Mouse (Mus musculus) hindbrain, embryonic 16.5 days (tissue): ENCODE measurements around the gene Gon7. TPM values are rescaled to one million over a fixed set of nuclear protein-coding genes. Genes with fewer than 3 reads are reported as not detected.

Experiments used
- ATAC-seq: fragments of 200-750 bp; cut with Nextera tagmentation; 2 replicates; pipeline ENCODE4 v1.8.0; 2017; ENCODE audit warnings: moderate TSS enrichment, moderate library complexity
- H3K27ac ChIP-seq: fragments of 300-500 bp; sonication (generic); 2 replicates; pipeline ENCODE4 v1.5.1; 2014; ENCODE audit warnings: low read depth, mild to moderate bottlenecking, control low read depth, low read length, moderate library complexity
- H3K27me3 ChIP-seq: fragments of 300-500 bp; sonication (generic); replicated peaks from 2 replicates; pipeline ENCODE4 v1.6.1; 2014; ENCODE audit warnings: low read length; ENCODE audit not compliant: control insufficient read depth, insufficient read depth
- H3K36me3 ChIP-seq: fragments of 300-500 bp; sonication (generic); 2 replicates; pipeline ENCODE4 v1.6.1; 2014; ENCODE audit warnings: mild to moderate bottlenecking, low read length, moderate library complexity, mixed read lengths; ENCODE audit not compliant: control insufficient read depth, insufficient read depth
- H3K4me1 ChIP-seq: fragments of 300-500 bp; sonication (generic); 2 replicates; pipeline ENCODE4 v1.6.1; 2014; ENCODE audit warnings: low read depth, low read length; ENCODE audit not compliant: control insufficient read depth, insufficient read depth
- H3K4me2 ChIP-seq: fragments of 300-500 bp; sonication (generic); 2 replicates; pipeline ENCODE4 v1.6.1; 2014; ENCODE audit warnings: mild to moderate bottlenecking, low read length, control low read depth, moderate library complexity
- H3K4me3 ChIP-seq: fragments of 300-500 bp; sonication (generic); 2 replicates; pipeline ENCODE4 v1.5.1; 2014; ENCODE audit warnings: mild to moderate bottlenecking, low read length, control low read depth, moderate library complexity
- H3K9ac ChIP-seq: fragments of 300-500 bp; sonication (generic); 2 replicates; pipeline ENCODE4 v1.6.1; 2014; ENCODE audit warnings: low read depth, mild to moderate bottlenecking, control low read depth, low read length, moderate library complexity
- H3K9me3 ChIP-seq: fragments of 300-500 bp; sonication (generic); 2 replicates; pipeline ENCODE4 v1.6.1; 2014; ENCODE audit warnings: mild to moderate bottlenecking, low read length, moderate library complexity; ENCODE audit not compliant: control insufficient read depth
- WGBS: fragments of 180-500 bp; shearing (Covaris S2); extraction: QIAGEN DNeasy Blood & Tissue Kit; methylation state at CpG from one replicate; pipeline ENCODE4 v1.1.7; 2014; 5-methylcytosine and 5-hydroxymethylcytosine counted together
- polyA plus RNA-seq: library from polyadenylated mRNA; unstranded; fragments of >200 nt; fragmentation: Nextera tagmentation; extraction: Ambion mirVana; gene quantifications from 2 replicates; pipeline ENCODE4 v1.2.1, GENCODE M21; 2015

The Gon7 gene
- polyA plus RNA-seq, 1 experiment from 2014 or later: 45.2 TPM

- H3K9me3 ChIP-seq: no peaks in the 10 kb centered on the region
- WGBS: 3% methylated on average over 26 of the region's 45 CpGs
- peak; percentile 79 for ATAC-seq
These were observed 52.3 kb downstream of the Gon7 start for GRCm38 (mm10) chr12:102705216-102705871.

GRCm38 (mm10) chr12:102704457-102705198 lies 53.0 kb downstream of the Gon7 start, which contains the start of gene Itpk1:
Itpk1 (minus strand) TSS chr12:102704930.
- Histone ChIP-seq H3K4me2 (peak within 1 kb of the TSS; percentile 85), H3K27me3 (no peaks in the 10 kb centered on the region; the same call in 1 of the 2 replicates), H3K36me3 (no peaks in the 10 kb centered on the region), H3K9ac (peak within 1 kb of the TSS; percentile 91), H3K27ac (peak within 1 kb of the TSS; percentile 94), H3K9me3 (no peaks in the 10 kb centered on the region), H3K4me1 (peaks cover 28% of the 10 kb centered on the region), H3K4me3 (peak within 1 kb of the TSS; percentile 85)
- ATAC-seq: peak; percentile 85
- WGBS: under 1% methylated on average over 64 of the region's 105 CpGs

More at GRCm38 (mm10) chr12:102705216-102705871, 52.3 kb downstream of the Gon7 start:
- Histone ChIP-seq H3K27ac (peak overlapping the region; percentile 94), H3K4me2 (peak overlapping the region; percentile 85), H3K4me1 (peaks cover 26% of the 10 kb centered on the region), H3K4me3 (peak overlapping the region; percentile 85), H3K36me3 (no peaks in the 10 kb centered on the region), H3K9ac (peak overlapping the region; percentile 91), H3K27me3 (no peaks in the 10 kb centered on the region; the same call in 1 of the 2 replicates)

GRCm38 (mm10) chr12:102703921-102704408 lies 53.6 kb downstream of the Gon7 start:
- Histone ChIP-seq H3K9me3 (no peaks in the 10 kb centered on the region), H3K27ac (peak overlapping the region; percentile 75), H3K4me1 (peaks cover 29% of the 10 kb centered on the region), H3K9ac (peak overlapping the region; percentile 91), H3K4me2 (peak overlapping the region; percentile 85), H3K27me3 (no peaks in the 10 kb centered on the region; the same call in 1 of the 2 replicates), H3K36me3 (no peaks in the 10 kb centered on the region), H3K4me3 (peak overlapping the region; percentile 85)
- 5% methylated on average over 17 of the region's 17 CpGs for WGBS
- peak; percentile 12 for ATAC-seq

- 23% methylated on average over 6 of the region's 6 CpGs for WGBS
These were observed 54.2 kb downstream of the Gon7 start for GRCm38 (mm10) chr12:102703441-102703840.

More at GRCm38 (mm10) chr12:102703441-102703840, 54.2 kb downstream of the Gon7 start:
- ATAC-seq: no peak; the same call in 1 of the 2 replicates
- Histone ChIP-seq H3K4me2 (peak overlapping the region; percentile 85), H3K36me3 (no peaks in the 10 kb centered on the region), H3K4me1 (peaks cover 33% of the 10 kb centered on the region), H3K9me3 (no peaks in the 10 kb centered on the region), H3K27ac (peak overlapping the region; percentile 60; the same call in 1 of the 2 replicates), H3K4me3 (peak overlapping the region; percentile 85), H3K9ac (peak overlapping the region; percentile 91), H3K27me3 (no peaks in the 10 kb centered on the region; the same call in 1 of the 2 replicates)

Other genes with a start within 250 kb of the Gon7 start
- 198 and 224 TPM in 2 replicates for gene Chga, start 202.8 kb downstream of the Gon7 start, polyA plus RNA-seq
- gene Itpk1, start 52.9 kb downstream of the Gon7 start, polyA plus RNA-seq: 41.2 and 42.5 TPM in 2 replicates
- 72.4 and 81.3 TPM in 2 replicates for gene Moap1, start 14.1 kb downstream of the Gon7 start, polyA plus RNA-seq
- 9.9 and 11.8 TPM in 2 replicates for gene Tmem251, start 14.0 kb downstream of the Gon7 start, polyA plus RNA-seq
- gene Gm28051, start within 50 bp of the Gon7 start, polyA plus RNA-seq: not detected in 2 replicates
- 34.7 and 38.9 TPM in 2 replicates for gene Ubr7, start 164 bp upstream of the Gon7 start, polyA plus RNA-seq
- gene Gm20604, start 869 bp upstream of the Gon7 start, polyA plus RNA-seq: 46.1 and 48.8 TPM in 2 replicates
- gene Btbd7, start 120.7 kb upstream of the Gon7 start, polyA plus RNA-seq: 9.8 and 10.3 TPM in 2 replicates
- not detected in 2 replicates for gene Cox8c, start 141.5 kb upstream of the Gon7 start, polyA plus RNA-seq
- 5.9 and 6.2 TPM in 2 replicates for gene Unc79, start 191.1 kb upstream of the Gon7 start, polyA plus RNA-seq